Mouse (Mus musculus) CD8-positive naive resting alpha-beta T cell, adult 57 days (primary cell): ENCODE results near the gene Lrrd1. TPM values are rescaled to one million over a fixed set of nuclear protein-coding genes. Genes with fewer than 3 reads are reported as not detected.

Source experiments
- total RNA-seq: library from RNA; stranded (reverse); gene quantifications from one replicate; pipeline ENCODE4 v1.2.4, GENCODE M21; 2023

Gene Lrrd1
- total RNA-seq: 0.15 TPM

DNA sequence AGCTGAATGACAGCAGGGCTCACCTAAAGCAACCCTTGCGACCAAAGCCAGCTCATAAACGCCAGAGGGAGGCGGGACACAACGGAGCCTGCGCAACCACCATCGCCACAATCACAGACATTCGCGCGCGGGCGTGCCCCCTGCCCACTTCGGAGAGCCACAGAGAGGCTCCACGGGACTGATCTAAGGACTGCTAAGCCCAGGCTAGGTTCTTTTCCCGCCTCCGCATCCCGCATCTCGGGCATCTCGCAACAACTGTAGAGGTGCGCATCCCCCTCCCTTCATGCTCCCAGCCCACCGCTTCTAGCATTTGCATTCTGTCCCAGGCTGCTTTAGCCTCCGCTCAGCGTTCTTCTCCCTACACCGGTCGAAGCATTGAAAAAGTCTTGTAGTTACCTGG, at the start of gene Lrrd1:
Lrrd1 (plus strand) TSS at position 148 of the 400 bp plus-strand sequence.

DNA sequence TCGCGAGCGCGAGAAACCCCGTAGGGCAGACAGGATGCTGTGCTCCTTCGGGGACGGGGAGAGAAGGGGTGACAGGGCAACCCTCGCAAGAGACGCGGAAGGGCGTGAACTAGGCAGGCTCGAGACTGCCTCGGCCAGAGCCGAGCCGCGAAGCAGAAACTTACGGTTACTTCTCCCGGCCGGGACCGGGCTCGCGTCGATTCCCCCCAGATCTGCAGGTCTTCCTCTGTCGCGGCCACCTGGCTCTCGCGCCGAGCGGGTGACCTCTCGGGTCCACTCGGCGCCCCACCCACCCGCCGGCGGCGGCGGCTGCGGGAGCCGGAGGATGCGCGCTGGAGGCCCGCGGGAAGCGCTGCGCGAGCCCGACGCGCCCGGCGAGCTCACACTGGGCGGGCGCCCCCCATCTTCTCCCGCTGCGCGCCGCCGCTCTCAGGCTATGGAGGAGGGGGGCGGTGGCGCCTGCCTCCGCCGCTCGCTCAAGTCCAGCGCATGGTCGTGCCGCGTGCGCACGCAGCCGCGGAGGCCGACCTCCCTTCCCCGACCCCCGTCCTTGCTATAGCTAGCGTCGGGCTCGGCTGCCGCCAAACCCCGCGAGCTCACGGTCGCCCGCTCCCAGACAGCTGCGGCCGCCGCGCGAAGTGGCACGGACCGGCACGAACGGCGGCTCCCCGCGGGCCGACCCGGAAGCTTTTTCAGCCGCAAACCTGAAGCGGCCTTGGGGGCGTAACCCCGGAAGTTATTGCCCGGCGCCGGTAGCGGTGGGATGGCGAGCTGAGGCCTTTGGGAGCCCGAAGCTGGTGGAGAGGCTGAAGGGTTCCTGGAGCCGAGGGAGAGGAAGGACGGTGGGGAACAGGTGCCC, 42.3 kb upstream of the Lrrd1 start, which contains the start of the genes Ankib1 and Krit1:
Ankib1 (minus strand) TSS at position 493 of the 859 bp plus-strand sequence.
Krit1 (plus strand) TSS at position 752 of the 859 bp plus-strand sequence.

DNA sequence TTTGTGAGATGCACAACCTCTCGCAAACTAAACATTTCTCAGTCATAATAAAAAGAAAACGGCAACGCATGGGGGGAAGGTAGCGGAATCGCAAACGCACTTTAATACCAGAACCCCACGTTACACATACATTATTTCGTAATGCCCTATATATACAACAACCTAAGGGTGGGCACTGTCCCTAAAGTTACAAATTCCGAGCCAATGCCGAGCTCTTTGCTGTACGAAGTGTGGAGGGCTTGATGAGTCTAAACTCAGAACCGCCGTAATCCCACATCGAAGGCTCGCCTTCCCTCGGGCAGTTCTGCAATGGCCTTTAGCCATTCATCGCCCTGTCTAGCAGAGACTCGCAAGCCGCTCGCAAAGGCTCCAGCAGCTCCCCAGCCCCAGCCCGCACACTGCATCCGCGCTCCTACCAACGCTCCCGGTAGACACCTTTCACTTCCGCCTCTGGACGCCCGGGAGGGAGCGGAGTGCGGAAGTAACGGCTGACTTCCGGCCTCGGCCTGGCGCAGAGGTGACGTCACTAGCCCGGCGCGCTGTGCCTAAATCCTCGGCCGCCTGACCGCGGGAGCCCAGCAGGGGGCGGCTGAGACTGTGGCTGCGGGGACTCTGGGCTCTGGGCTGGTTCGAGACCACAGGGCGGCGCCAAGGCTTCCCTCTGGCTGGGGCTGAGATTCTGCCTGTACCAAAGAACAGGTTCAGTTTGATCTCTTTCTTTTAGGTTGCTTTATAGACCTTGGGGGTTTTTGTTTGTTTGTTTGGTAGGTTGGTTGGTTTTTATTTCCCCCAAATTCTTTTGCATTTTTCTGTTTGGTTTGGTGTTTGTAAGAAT, 48.7 kb downstream of the Lrrd1 start, which contains the start of gene Mterf1a:
Mterf1a (minus strand) TSS at position 475 of the 835 bp plus-strand sequence.

Other genes with a start within 250 kb of the Lrrd1 start
- gene Pex1, start 249.1 kb upstream of the Lrrd1 start, total RNA-seq: 21.6 TPM
- gene Rbm48, start 248.6 kb upstream of the Lrrd1 start, total RNA-seq: 60.3 TPM
- not detected for gene Tmbim7, start 194.0 kb upstream of the Lrrd1 start, total RNA-seq
- 36.0 TPM for gene Gatad1, start 188.0 kb upstream of the Lrrd1 start, total RNA-seq
- 95.3 TPM for gene Ankib1, start 42.2 kb upstream of the Lrrd1 start, total RNA-seq
- gene Krit1, start 42.0 kb upstream of the Lrrd1 start, total RNA-seq: 84.8 TPM
- gene Mterf1a, start 48.8 kb downstream of the Lrrd1 start, total RNA-seq: 10.5 TPM
- gene Akap9, start 82.9 kb downstream of the Lrrd1 start, total RNA-seq: 98.9 TPM